Mouse (Mus musculus) layer of hippocampus, adult 9-10 months (tissue): ENCODE data around the gene Galt.
"Not testable (repeated sequence)": the region's sequence is repeated elsewhere in the genome, so short reads cannot be mapped to it uniquely, and the experiment has no call there.

ENCODE experiments used
- DNase-seq: peaks from one replicate; pipeline ENCODE4 v3.0.0; 2022; ENCODE audit warnings: low spot score

Gene Galt

GRCm38 (mm10) chr4:41775840-41776239, 20.8 kb downstream of the Galt start:
- DNase-seq = not testable (repeated sequence)

DNA sequence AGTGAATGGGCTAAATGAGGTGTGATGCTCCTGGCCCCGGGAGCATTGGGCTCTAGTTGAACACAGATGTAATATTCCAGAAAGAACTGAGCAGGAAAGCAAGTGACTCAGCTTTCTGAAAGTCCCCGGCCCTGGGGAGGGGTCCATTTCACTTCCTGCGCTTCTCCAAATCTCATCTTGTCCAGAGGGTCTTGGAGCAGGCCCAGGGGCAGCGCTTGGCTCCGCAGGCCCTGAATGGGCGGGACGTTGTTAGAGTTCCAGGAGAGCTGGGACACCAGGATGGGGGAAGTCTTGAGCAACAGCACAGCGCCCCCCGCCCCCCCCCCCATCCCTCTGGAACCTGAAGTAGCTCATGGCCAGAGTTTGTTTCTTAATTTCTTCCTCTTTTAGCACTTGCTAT, 26.2 kb downstream of the Galt start:
- not testable (repeated sequence) for DNase-seq

DNA sequence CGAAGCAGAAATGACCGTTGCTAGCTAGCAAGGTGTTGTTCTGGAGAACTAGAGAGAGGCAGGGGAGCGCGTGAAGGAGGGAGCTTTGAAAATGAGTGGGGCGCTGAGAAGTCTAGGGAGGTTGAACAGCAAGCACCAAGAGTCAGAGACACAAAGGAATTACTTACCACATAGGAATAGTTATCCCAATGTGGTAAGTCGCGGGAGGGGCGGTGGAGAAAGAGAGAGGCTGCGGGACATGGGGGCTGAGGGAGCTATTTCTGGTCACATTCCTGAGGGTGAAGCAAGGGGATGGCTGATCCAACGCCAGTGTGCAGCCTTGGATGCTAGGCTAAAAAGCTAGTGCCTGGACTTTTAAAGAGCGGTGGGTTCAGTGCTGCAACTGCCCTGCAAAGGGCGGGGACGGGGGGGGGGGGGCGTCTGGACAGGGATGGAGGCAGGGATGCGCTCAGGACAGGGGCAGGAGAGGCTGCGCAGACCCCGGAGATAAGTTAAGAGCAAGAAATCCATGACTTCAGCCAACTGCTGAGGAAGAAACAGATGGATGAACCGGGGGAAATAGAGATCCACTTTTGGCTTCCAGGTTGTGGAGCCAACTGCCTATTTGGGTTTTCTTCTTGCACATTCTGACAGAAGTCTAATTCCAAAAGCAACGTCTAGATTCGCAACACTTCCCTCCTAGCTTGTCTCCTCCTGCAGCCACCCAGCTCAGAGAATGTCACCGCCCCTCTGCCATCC, 26.9 kb downstream of the Galt start:
- not testable (repeated sequence) for DNase-seq

DNA sequence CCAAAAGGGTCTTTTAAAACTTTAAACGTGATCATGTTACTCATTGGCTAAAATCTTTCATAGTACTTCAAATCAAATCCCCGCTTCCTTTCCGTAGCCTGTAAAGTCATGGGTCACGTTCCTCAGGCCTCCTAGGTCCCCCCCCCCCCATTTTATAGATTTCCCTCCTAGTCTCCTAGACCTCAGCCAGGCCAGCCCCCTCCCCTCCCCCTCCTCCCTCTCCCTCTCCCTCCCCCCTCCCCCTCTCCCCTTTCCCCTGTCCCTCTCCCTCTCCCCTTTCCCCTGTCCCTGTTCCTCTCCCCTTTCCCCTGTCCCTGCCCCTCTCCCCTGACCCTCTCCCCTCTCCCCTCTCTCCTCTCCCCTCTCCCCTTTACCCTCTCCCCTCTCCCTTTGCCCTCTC, 27.7 kb downstream of the Galt start:
- DNase-seq = not testable (repeated sequence)

GRCm38 (mm10) chr4:41783197-41783596, 28.2 kb downstream of the Galt start:
- not testable (repeated sequence) for DNase-seq
